Mouse (Mus musculus): ENCODE results near the gene Fzd1. TPM values are rescaled to one million over a fixed set of nuclear protein-coding genes. Genes with fewer than 3 reads are reported as not detected.

Fzd1 gene
- total and polyA plus RNA-seq, 3 experiments = not detected

GRCm38 (mm10) chr5:4754701-4755281 lies 3.0 kb downstream of the Fzd1 start:
- Histone ChIP-seq H3K27me3 (replicated peaks) (no peaks in the 10 kb centered on the region), H3K36me3 (replicated peaks in 1 of 2; ENCODE audit: control insufficient read depth in 1 of 2, insufficient read depth in 1 of 2, low read length in 1 of 2) (no peaks in the 10 kb centered on the region), H3K27ac (ENCODE audit: insufficient read depth, low read depth) (no peak overlapping the region), H3K4me1 (ENCODE audit: control insufficient read depth in 1 of 2, insufficient read depth in 2 of 2) (no peaks in the 10 kb centered on the region), H3K79me2 (replicated peaks; ENCODE audit: control insufficient read depth, extremely low read depth, insufficient read depth, poor library complexity, severe bottlenecking) (no peaks in the 10 kb centered on the region), H3K4me3 (replicated peaks in 1 of 3; ENCODE audit: low read depth in 2 of 3, low read length in 2 of 3, poor library complexity in 1 of 3) (no peak overlapping the region), H3K4me2 (ENCODE audit: insufficient read depth, low read depth, poor library complexity, severe bottlenecking) (no peak overlapping the region), H3K9me3 (replicated peaks; ENCODE audit: low read length) (peaks cover 21% of the 10 kb centered on the region), H3K9ac (ENCODE audit: insufficient read depth, low read depth) (no peak overlapping the region)
- dilution Hi-C loops (cut with MboI; ENCODE audit: extremely low pct_ligation_motif_present, extremely low pct_unique_long_range_greater_than_20kb, low sequenced_read_pairs) (no loop called here), in situ Hi-C loops (cut with MboI; ENCODE audit: low pct_ligation_motif_present, low pct_unique_long_range_greater_than_20kb, low sequenced_read_pairs) (loop anchor here (10.0 kb wide), 1 partner anchor 60 kb away; no protein-coding TSS in a partner anchor)
- TF ChIP-seq RAD21 (IDR thresholded peaks at IDR 0.05; ENCODE audit: low read depth, low read length) (no peak), MEF2A (IDR thresholded peaks at IDR 0.05; ENCODE audit: borderline replicate concordance, low read depth, low read length) (no peak), USF2 (conservative IDR thresholded peaks at IDR 0.05; ENCODE audit: low read depth, low read length) (no peak), HCFC1 (IDR thresholded peaks at IDR 0.05; ENCODE audit: low read depth, low read length) (no peak), POLR2A (IDR thresholded peaks at IDR 0.05; ENCODE audit: low read depth, low read length) (no peak), BHLHE40 (IDR thresholded peaks at IDR 0.05; ENCODE audit: low read depth, low read length) (no peak), ETS1 (conservative IDR thresholded peaks at IDR 0.05; ENCODE audit: low read depth, low read length) (no peak), EP300 (IDR thresholded peaks at IDR 0.05; ENCODE audit: low read length) (no peak), JUND (conservative IDR thresholded peaks at IDR 0.05; ENCODE audit: low read depth, low read length) (no peak), CTCF (conservative IDR thresholded peaks at IDR 0.05 in 1 of 2, IDR thresholded peaks at IDR 0.05 in 1 of 2; ENCODE audit: low read depth in 2 of 2, low read length in 2 of 2) (no peak), MAZ (IDR thresholded peaks at IDR 0.05; ENCODE audit: low read depth, low read length) (no peak), ZKSCAN1 (IDR thresholded peaks at IDR 0.05; ENCODE audit: borderline replicate concordance, low read depth, low read length) (no peak), SMC3 (IDR thresholded peaks at IDR 0.05; ENCODE audit: low read depth, low read length) (no peak), SIN3A (IDR thresholded peaks at IDR 0.05; ENCODE audit: low read length) (no peak), UBTF (IDR thresholded peaks at IDR 0.05; ENCODE audit: low read depth, low read length) (no peak), CHD2 (IDR thresholded peaks at IDR 0.05; ENCODE audit: low read length) (no peak), TCF12 (IDR thresholded peaks at IDR 0.05; ENCODE audit: low read depth, low read length) (no peak)
- DNase-seq (ENCODE audit: extremely low read depth) = no peak

GRCm38 (mm10) chr5:4753161-4753560 lies 4.7 kb downstream of the Fzd1 start:
- Histone ChIP-seq H3K4me2 (ENCODE audit: insufficient read depth, low read depth, poor library complexity, severe bottlenecking) (no peak overlapping the region), H3K4me1 (ENCODE audit: control insufficient read depth in 1 of 2, insufficient read depth in 2 of 2) (no peaks in the 10 kb centered on the region), H3K9ac (ENCODE audit: insufficient read depth, low read depth) (no peak overlapping the region), H3K27me3 (replicated peaks) (no peaks in the 10 kb centered on the region), H3K4me3 (replicated peaks in 1 of 3; ENCODE audit: low read depth in 2 of 3, low read length in 2 of 3, poor library complexity in 1 of 3) (no peak overlapping the region), H3K36me3 (replicated peaks in 1 of 2; ENCODE audit: control insufficient read depth in 1 of 2, insufficient read depth in 1 of 2, low read length in 1 of 2) (no peaks in the 10 kb centered on the region), H3K27ac (ENCODE audit: insufficient read depth, low read depth) (no peak overlapping the region), H3K9me3 (replicated peaks; ENCODE audit: low read length) (peaks cover 21% of the 10 kb centered on the region), H3K79me2 (replicated peaks; ENCODE audit: control insufficient read depth, extremely low read depth, insufficient read depth, poor library complexity, severe bottlenecking) (no peaks in the 10 kb centered on the region)
- dilution Hi-C loops (cut with MboI; ENCODE audit: extremely low pct_ligation_motif_present, extremely low pct_unique_long_range_greater_than_20kb, low sequenced_read_pairs) = no loop called here
- in situ Hi-C loops (cut with MboI; ENCODE audit: low pct_ligation_motif_present, low pct_unique_long_range_greater_than_20kb, low sequenced_read_pairs) = loop anchor here (10.0 kb wide), 1 partner anchor 58 kb away; no protein-coding TSS in a partner anchor
- no peak for DNase-seq (ENCODE audit: extremely low read depth)
- no peak for TF ChIP-seq RAD21 (IDR thresholded peaks at IDR 0.05; ENCODE audit: low read depth, low read length)
- no peak for TF ChIP-seq MYC (IDR thresholded peaks at IDR 0.05; ENCODE audit: low read depth, low read length)
- no peak for TF ChIP-seq JUN (IDR thresholded peaks at IDR 0.05; ENCODE audit: insufficient read depth, low read depth, low read length)
- no peak for TF ChIP-seq ZC3H11A (IDR thresholded peaks at IDR 0.05; ENCODE audit: low read depth, low read length)
- no peak for TF ChIP-seq CHD2 (IDR thresholded peaks at IDR 0.05; ENCODE audit: low read length)
- no peak for TF ChIP-seq ETS1 (conservative IDR thresholded peaks at IDR 0.05; ENCODE audit: low read depth, low read length)
- TF ChIP-seq BHLHE40 (IDR thresholded peaks at IDR 0.05; ENCODE audit: low read depth, low read length) = no peak
- TF ChIP-seq EP300 (IDR thresholded peaks at IDR 0.05; ENCODE audit: low read length) = no peak
- no peak for TF ChIP-seq KAT2A (IDR thresholded peaks at IDR 0.05; ENCODE audit: insufficient replicate concordance, low read length)
- TF ChIP-seq ZMIZ1 (IDR thresholded peaks at IDR 0.05; ENCODE audit: low read depth, low read length) = no peak
- no peak for TF ChIP-seq TCF12 (IDR thresholded peaks at IDR 0.05; ENCODE audit: low read depth, low read length)
- TF ChIP-seq TBP (conservative IDR thresholded peaks at IDR 0.05; ENCODE audit: low read depth, low read length) = no peak
- TF ChIP-seq POLR2A (IDR thresholded peaks at IDR 0.05; ENCODE audit: low read depth, low read length) = no peak
- TF ChIP-seq CHD1 (IDR thresholded peaks at IDR 0.05; ENCODE audit: low read depth, low read length) = no peak
- TF ChIP-seq IRF4 (IDR thresholded peaks at IDR 0.05; ENCODE audit: low read depth, low read length) = no peak
- TF ChIP-seq HCFC1 (IDR thresholded peaks at IDR 0.05; ENCODE audit: low read depth, low read length) = no peak
- TF ChIP-seq GABPA (IDR thresholded peaks at IDR 0.05; ENCODE audit: insufficient replicate concordance, low read depth, low read length) = no peak
- TF ChIP-seq CTCF (conservative IDR thresholded peaks at IDR 0.05 in 1 of 2, IDR thresholded peaks at IDR 0.05 in 1 of 2; ENCODE audit: low read depth in 2 of 2, low read length in 2 of 2) = no peak
- no peak for TF ChIP-seq SMC3 (IDR thresholded peaks at IDR 0.05; ENCODE audit: low read depth, low read length)
- TF ChIP-seq POLR2AphosphoS2 (IDR thresholded peaks at IDR 0.05; ENCODE audit: low read depth, low read length) = no peak

Measured in CH12.LX (cell line).